Mouse (Mus musculus) midbrain, embryonic 11.5 days (tissue): ENCODE data around the gene Rnf144a. TPM values are rescaled to one million over a fixed set of nuclear protein-coding genes. Genes with fewer than 3 reads are reported as not detected.
A peak's percentile ranks its signal among the peaks of the same experiment; 100 is the strongest.

ENCODE experiments used
- ATAC-seq: fragments of 200-750 bp; cut with Nextera tagmentation; 2 replicates; pipeline ENCODE4 v1.8.0; 2017; ENCODE audit warnings: moderate TSS enrichment, moderate library complexity; ENCODE audit not compliant: low FRiP score
- DNase-seq: peaks from one replicate; pipeline ENCODE4 v3.0.0; 2015; ENCODE audit warnings: low spot score; ENCODE audit errors: missing footprints
- H3K27ac ChIP-seq: fragments of 300-500 bp; sonication (generic); 2 replicates; pipeline ENCODE4 v1.5.1; 2014; ENCODE audit warnings: low read depth, low read length
- H3K27me3 ChIP-seq: fragments of 300-500 bp; sonication (generic); 2 replicates; pipeline ENCODE4 v1.6.1; 2014; ENCODE audit warnings: mild to moderate bottlenecking, low read length, moderate library complexity, mixed read lengths; ENCODE audit not compliant: control insufficient read depth, insufficient read depth
- H3K36me3 ChIP-seq: fragments of 300-500 bp; sonication (generic); 2 replicates; pipeline ENCODE4 v1.6.1; 2014; ENCODE audit warnings: mild to moderate bottlenecking, low read length, moderate library complexity, mixed read lengths; ENCODE audit not compliant: control insufficient read depth, insufficient read depth
- H3K4me1 ChIP-seq: fragments of 300-500 bp; sonication (generic); 2 replicates; pipeline ENCODE4 v1.6.1; 2014; ENCODE audit warnings: low read length; ENCODE audit not compliant: control insufficient read depth, insufficient read depth
- H3K4me2 ChIP-seq: fragments of 300-500 bp; sonication (generic); 2 replicates; pipeline ENCODE4 v1.6.1; 2014; ENCODE audit warnings: mild to moderate bottlenecking, moderate library complexity
- H3K4me3 ChIP-seq: fragments of 300-500 bp; sonication (generic); 2 replicates; pipeline ENCODE4 v1.5.1; 2014; ENCODE audit warnings: low read depth, low read length
- H3K9ac ChIP-seq: fragments of 300-500 bp; sonication (generic); 2 replicates; pipeline ENCODE4 v1.6.1; 2014; ENCODE audit warnings: low read length
- H3K9me3 ChIP-seq: fragments of 300-500 bp; sonication (generic); 2 replicates; pipeline ENCODE4 v1.6.1; 2016; ENCODE audit warnings: low read length; ENCODE audit not compliant: control insufficient read depth
- WGBS: fragments of 180-500 bp; shearing (Covaris S2); extraction: QIAGEN DNeasy Blood & Tissue Kit; methylation state at CpG from one replicate; pipeline ENCODE4 v1.1.7; 2014; 5-methylcytosine and 5-hydroxymethylcytosine counted together
- polyA plus RNA-seq: library from polyadenylated mRNA; unstranded; fragments of >200 nt; fragmentation: Nextera tagmentation; extraction: Ambion mirVana; gene quantifications from 2 replicates; pipeline ENCODE4 v1.2.1, GENCODE M21; 2014

The Rnf144a gene
- polyA plus RNA-seq, result 24.7 and 25.5 TPM in 2 replicates

DNA sequence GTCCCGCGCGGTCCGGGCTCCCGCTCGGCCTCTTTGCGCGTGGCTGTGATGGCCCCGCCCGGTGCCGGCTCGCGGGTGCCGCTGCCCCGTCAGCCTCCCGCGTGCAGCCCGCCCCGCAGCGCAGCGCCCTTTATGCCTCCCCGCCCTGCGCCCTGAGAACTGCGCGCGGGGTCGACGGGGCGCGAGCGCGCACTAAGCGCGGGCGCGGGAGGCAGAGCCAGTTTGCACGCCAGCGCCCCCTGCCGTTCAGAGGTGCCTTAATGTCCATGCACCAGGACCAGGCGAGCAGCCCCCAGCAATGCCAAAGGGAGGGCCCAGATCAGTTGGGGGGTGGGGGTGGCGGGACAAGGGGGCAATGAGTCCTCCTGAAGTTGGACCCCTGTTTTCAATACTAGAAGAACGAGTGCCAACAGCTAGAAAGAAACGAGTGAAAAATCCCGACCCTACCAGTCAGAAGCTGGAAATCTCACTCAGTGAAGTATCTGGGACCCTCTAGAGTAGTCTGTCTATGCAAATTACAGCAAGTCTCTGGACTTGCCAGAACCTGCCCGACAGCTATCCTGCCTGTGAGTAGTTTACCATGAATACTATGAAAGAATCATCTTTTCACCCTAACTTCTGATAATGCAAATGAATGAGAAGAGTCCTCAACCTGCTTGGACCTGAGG, at the start of gene Rnf144a:
Gene Rnf144a (minus strand): TSS at position 151 of the 668 bp plus-strand sequence.
- Histone ChIP-seq H3K4me3 (peak within 1 kb of the TSS; percentile 90), H3K9ac (peak within 1 kb of the TSS; percentile 99), H3K27me3 (no peaks in the 10 kb centered on the region), H3K27ac (peak within 1 kb of the TSS; percentile 60), H3K36me3 (peaks cover 4% of the 10 kb centered on the region; the same call in 1 of the 2 replicates), H3K4me1 (peaks cover 15% of the 10 kb centered on the region), H3K9me3 (no peaks in the 10 kb centered on the region), H3K4me2 (peak within 1 kb of the TSS; percentile 75)
- under 1% methylated on average over 44 of the region's 45 CpGs for WGBS
- DNase-seq, result peak; percentile 100
- ATAC-seq, result peak; percentile 92

DNA sequence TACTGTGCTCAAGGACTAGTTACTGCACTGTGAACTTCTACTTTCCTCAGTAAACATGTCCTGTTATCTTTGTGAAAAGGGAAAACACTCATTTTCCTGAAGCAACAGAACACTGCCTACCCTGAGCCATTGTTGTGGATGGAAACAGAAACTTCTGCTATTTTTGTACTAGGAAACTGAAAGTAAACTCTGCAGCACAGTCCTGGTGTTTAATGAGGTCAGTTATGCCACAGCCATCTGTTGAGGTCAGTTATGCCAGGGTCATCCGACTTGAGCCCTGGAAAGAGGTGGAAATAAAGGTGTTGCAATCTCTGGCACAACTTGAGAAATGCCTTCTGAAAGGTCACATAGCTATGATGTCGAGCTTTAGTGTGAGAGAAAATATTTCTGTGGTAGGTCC, 45.0 kb upstream of the Rnf144a start:
- 74% methylated on average over 2 of the region's 2 CpGs for WGBS
- no peak overlapping the region for H3K27ac ChIP-seq
- H3K27me3 ChIP-seq, result no peaks in the 10 kb centered on the region
- no peak overlapping the region for H3K4me2 ChIP-seq
- no peaks in the 10 kb centered on the region for H3K4me1 ChIP-seq
- no peaks in the 10 kb centered on the region for H3K9me3 ChIP-seq
- ATAC-seq, result no peak
- peak; percentile 45 for DNase-seq
- no peaks in the 10 kb centered on the region for H3K36me3 ChIP-seq
- H3K9ac ChIP-seq, result no peak overlapping the region
- no peak overlapping the region for H3K4me3 ChIP-seq

- Histone ChIP-seq H3K4me2 (no peak within 1 kb of the TSS), H3K27me3 (no peaks in the 10 kb centered on the region), H3K36me3 (no peaks in the 10 kb centered on the region), H3K4me1 (no peaks in the 10 kb centered on the region), H3K4me3 (no peak within 1 kb of the TSS), H3K9me3 (no peaks in the 10 kb centered on the region), H3K9ac (no peak within 1 kb of the TSS), H3K27ac (no peak within 1 kb of the TSS)
- WGBS, result 65% methylated on average over 13 of the region's 13 CpGs
- no peak for ATAC-seq
- peak; percentile 54 for DNase-seq
Measured at GRCm38 (mm10) chr12:26456028-26456698, 41.1 kb upstream of the Rnf144a start, which contains the start of gene Rsad2. Gene Rsad2 (minus strand): TSS chr12:26456452.

DNA sequence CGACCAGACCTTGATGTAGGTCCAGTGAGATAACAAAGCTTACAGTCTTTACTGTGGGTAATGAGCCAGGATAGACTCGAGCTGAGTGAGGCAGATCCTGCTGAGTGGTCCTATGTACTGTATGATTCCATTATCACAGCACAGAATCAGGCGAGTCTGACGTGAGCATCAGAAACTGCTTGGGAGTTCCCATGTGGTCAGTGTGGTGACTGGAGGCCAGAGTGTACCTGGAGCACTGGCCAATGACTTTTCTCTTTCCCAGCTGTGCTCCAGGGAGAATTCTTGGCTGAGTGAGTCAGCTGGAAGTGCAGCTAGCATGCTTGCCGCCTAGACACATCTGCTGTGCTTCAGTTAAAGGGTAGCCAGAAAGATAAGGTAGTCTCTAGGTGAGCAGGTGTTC, 39.6 kb upstream of the Rnf144a start:
- 71% methylated on average over 5 of the region's 5 CpGs for WGBS
- no peaks in the 10 kb centered on the region for H3K9me3 ChIP-seq
- no peak overlapping the region for H3K4me3 ChIP-seq
- no peaks in the 10 kb centered on the region for H3K27me3 ChIP-seq
- H3K4me2 ChIP-seq, result no peak overlapping the region
- ATAC-seq (no peak), DNase-seq (no peak)
- H3K4me1 ChIP-seq, result no peaks in the 10 kb centered on the region
- no peak overlapping the region for H3K27ac ChIP-seq
- no peaks in the 10 kb centered on the region for H3K36me3 ChIP-seq
- no peak overlapping the region for H3K9ac ChIP-seq

DNA sequence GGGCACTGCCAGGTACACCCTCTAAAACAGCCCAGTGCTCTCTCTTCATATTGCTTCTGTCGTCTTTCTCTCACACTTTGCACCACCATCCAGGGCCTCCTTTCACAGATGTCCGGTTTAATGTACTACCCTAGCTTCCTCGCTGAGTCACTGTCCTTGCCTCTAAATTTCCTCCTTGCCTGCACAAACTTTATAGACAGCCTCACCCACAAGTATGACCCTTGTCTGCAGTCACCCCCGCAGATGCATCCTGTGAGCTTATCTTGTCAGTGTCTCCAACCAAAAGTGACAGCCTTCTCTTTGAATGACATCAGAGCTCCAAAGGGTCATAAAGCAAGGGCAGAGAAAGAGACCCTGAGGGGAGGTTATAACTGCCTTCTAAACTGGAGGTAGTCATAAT, 37.9 kb upstream of the Rnf144a start:
- Histone ChIP-seq H3K4me1 (no peaks in the 10 kb centered on the region), H3K4me3 (no peak overlapping the region), H3K27me3 (no peaks in the 10 kb centered on the region), H3K9ac (no peak overlapping the region), H3K27ac (no peak overlapping the region), H3K9me3 (no peaks in the 10 kb centered on the region), H3K4me2 (no peak overlapping the region), H3K36me3 (no peaks in the 10 kb centered on the region)
- DNase-seq, result no peak
- ATAC-seq, result no peak
- WGBS, result 87% methylated on average over 4 of the region's 4 CpGs

- Histone ChIP-seq H3K9me3 (no peaks in the 10 kb centered on the region), H3K36me3 (no peaks in the 10 kb centered on the region), H3K9ac (no peak overlapping the region), H3K27me3 (no peaks in the 10 kb centered on the region), H3K27ac (no peak overlapping the region), H3K4me1 (no peaks in the 10 kb centered on the region), H3K4me3 (no peak overlapping the region), H3K4me2 (no peak overlapping the region)
- 48% methylated on average over 1 of the region's 1 CpGs for WGBS
- ATAC-seq, result no peak
- no peak for DNase-seq
Measured at GRCm38 (mm10) chr12:26451150-26451549, 36.1 kb upstream of the Rnf144a start.

DNA sequence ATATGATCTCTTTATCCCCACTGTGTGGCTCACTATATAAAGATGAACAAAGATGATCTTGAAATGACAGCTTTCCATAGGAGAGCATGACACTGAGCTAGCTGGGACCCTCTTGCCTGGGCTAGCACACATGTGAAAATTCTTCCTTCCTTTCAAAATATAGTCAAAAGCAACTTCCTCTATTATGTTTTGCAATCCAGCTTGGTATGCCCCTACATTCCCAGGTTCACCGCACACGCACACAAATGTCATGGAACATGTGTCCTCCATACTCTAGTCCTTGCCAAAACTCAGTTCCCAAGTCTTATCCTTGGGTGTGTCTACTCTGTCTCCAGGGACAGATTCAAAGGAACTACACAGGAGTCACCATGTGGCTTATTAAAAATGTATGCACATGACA, 34.4 kb upstream of the Rnf144a start:
- ATAC-seq (no peak), DNase-seq (no peak)
- Histone ChIP-seq H3K4me2 (no peak overlapping the region), H3K9ac (no peak overlapping the region), H3K27me3 (no peaks in the 10 kb centered on the region), H3K36me3 (no peaks in the 10 kb centered on the region), H3K27ac (no peak overlapping the region), H3K4me3 (no peak overlapping the region), H3K9me3 (no peaks in the 10 kb centered on the region), H3K4me1 (no peaks in the 10 kb centered on the region)
- WGBS, result 99% methylated on average over 2 of the region's 2 CpGs

DNA sequence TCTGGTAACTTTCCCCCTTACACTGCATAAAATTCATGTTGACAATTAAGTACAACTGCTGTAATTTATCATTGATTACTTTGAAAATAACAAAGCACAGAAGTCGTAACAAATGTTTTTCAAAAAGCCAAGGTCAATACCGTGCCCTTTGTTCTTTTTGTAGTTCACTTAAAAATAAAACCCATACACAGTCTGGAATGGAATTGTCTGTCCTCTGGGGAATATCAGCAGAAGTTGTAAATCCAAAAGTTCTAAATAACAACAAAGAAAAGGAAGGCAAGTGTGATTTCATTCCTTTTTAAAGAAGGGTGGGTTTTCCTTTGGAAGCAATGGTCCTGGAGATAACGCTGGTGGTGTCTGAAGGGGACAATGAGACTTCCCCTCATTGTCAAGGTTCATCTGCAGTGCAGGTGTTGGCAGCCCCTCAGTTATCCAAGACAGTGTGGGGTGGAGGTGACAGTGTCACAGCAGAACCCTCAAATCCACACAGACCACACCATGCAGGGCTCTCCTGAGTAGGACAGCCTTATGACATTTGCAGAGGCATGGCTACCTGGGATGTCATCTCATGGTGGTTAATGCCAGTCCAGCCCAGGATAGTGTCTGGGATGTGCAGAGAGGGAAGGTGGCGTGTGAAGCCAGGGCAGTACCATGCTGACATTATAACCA, 31.5 kb upstream of the Rnf144a start:
- no peak overlapping the region for H3K27ac ChIP-seq
- DNase-seq, result no peak

GRCm38 (mm10) chr12:26444511-26444910, 29.5 kb upstream of the Rnf144a start:
- no peak overlapping the region for H3K27ac ChIP-seq

More for the DNA sequence above, 31.5 kb upstream of the Rnf144a start:
- Histone ChIP-seq H3K9ac (no peak overlapping the region), H3K9me3 (no peaks in the 10 kb centered on the region), H3K4me3 (no peak overlapping the region), H3K4me2 (no peak overlapping the region), H3K4me1 (no peaks in the 10 kb centered on the region), H3K27me3 (no peaks in the 10 kb centered on the region), H3K36me3 (no peaks in the 10 kb centered on the region)
- WGBS, result 88% methylated on average over 4 of the region's 4 CpGs
- ATAC-seq, result no peak

More at GRCm38 (mm10) chr12:26444511-26444910, 29.5 kb upstream of the Rnf144a start:
- WGBS, result 95% methylated on average over 2 of the region's 2 CpGs
- DNase-seq (no peak), ATAC-seq (no peak)
- Histone ChIP-seq H3K4me3 (no peak overlapping the region), H3K36me3 (no peaks in the 10 kb centered on the region), H3K4me1 (no peaks in the 10 kb centered on the region), H3K27me3 (no peaks in the 10 kb centered on the region), H3K9me3 (no peaks in the 10 kb centered on the region), H3K4me2 (no peak overlapping the region), H3K9ac (no peak overlapping the region)
